Mouse (Mus musculus): ENCODE measurements around the gene Gpatch2l. TPM values are rescaled to one million over a fixed set of nuclear protein-coding genes. Genes with fewer than 3 reads are reported as not detected.

Gene Gpatch2l
- polyA plus RNA-seq, 1 experiment from 2014 or later: 31.1 TPM

DNA sequence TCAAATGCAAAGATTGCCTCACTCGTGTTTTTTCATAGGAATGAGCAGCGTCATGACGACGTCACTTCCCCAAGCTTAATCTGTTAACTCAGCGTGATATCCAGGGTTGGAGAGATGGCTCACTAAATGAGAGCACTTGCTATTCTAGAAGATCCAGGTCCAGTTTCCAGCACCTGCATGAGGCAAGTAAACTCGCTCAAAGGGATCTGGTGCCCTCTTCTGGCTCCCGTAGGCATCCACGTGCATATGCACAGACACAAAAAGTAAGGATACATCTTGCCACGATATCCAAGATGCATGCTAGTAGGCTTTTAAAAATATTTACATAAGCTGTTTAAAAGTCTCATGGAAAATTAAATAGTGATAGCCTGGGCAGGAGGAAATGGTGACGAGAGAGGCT is 55.8 kb downstream of the Gpatch2l start:
- no peaks in the 10 kb centered on the region for H3K27me3 ChIP-seq
- no peak overlapping the region for H3K27ac ChIP-seq (replicated peaks)
- H3K36me3 ChIP-seq: no peaks in the 10 kb centered on the region
- no peak overlapping the region for H3K4me2 ChIP-seq (replicated peaks)
- ATAC-seq (replicated peaks): no peak
- no peak overlapping the region for H3K9ac ChIP-seq (replicated peaks)
- WGBS: 78% methylated on average over 10 of the region's 10 CpGs
- H3K4me3 ChIP-seq: no peak overlapping the region
- no peaks in the 10 kb centered on the region for H3K9me3 ChIP-seq
- H3K4me1 ChIP-seq: no peaks in the 10 kb centered on the region

DNA sequence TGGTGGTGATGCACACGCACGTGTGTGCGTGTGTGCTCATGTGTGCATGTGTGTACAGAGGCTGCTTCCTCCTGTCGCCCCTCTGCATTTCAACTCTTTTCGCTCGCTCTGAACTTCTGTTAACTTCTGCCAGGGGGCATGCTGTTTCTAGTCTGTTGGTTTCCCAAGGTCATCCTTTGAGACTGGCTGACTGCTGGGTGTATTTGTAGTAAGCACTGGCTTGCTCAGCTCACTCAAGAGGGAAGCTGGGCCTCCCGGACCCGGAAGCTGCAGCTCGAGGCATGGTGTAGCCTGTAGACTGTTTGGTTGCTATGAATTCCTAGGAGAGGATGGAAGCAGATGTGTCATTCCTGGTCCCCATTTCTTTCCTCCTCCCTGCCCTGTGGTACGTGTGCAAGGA is 61.3 kb downstream of the Gpatch2l start:
- ATAC-seq (replicated peaks): no peak
- WGBS: 95% methylated on average over 10 of the region's 10 CpGs

DNA sequence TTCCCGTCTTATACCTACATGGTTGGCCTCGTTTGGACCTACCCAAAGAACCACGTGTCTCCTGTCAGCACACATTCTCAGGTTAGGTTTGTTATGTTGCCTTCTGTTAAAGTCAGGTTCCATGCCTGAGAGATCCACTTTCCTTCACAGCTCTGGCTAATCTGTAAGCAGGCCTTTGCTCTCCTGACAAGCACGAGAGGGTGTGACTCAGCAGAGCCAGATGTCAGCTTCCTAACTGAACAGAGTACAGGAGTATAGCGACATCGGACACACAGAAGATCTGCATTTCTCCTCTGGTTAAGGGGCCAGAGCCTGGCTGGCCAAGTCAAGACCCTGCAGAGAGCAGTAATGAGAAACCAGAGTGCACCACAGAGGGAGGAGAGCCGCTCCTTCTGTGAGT is 63.4 kb downstream of the Gpatch2l start:
- no peak overlapping the region for H3K4me3 ChIP-seq
- WGBS: 81% methylated on average over 7 of the region's 7 CpGs
- H3K9me3 ChIP-seq: no peaks in the 10 kb centered on the region
- H3K9ac ChIP-seq (replicated peaks): no peak overlapping the region
- H3K4me2 ChIP-seq (replicated peaks): no peak overlapping the region
- no peak for ATAC-seq (replicated peaks)
- no peak overlapping the region for H3K27ac ChIP-seq (replicated peaks)
- no peaks in the 10 kb centered on the region for H3K4me1 ChIP-seq
- H3K36me3 ChIP-seq: no peaks in the 10 kb centered on the region
- no peaks in the 10 kb centered on the region for H3K27me3 ChIP-seq

More for the DNA sequence above, 61.3 kb downstream of the Gpatch2l start:
- Histone ChIP-seq H3K4me3 (no peak overlapping the region), H3K4me2 (replicated peaks) (no peak overlapping the region), H3K36me3 (no peaks in the 10 kb centered on the region), H3K9ac (replicated peaks) (no peak overlapping the region), H3K9me3 (no peaks in the 10 kb centered on the region), H3K27ac (replicated peaks) (no peak overlapping the region), H3K4me1 (no peaks in the 10 kb centered on the region), H3K27me3 (no peaks in the 10 kb centered on the region)

DNA sequence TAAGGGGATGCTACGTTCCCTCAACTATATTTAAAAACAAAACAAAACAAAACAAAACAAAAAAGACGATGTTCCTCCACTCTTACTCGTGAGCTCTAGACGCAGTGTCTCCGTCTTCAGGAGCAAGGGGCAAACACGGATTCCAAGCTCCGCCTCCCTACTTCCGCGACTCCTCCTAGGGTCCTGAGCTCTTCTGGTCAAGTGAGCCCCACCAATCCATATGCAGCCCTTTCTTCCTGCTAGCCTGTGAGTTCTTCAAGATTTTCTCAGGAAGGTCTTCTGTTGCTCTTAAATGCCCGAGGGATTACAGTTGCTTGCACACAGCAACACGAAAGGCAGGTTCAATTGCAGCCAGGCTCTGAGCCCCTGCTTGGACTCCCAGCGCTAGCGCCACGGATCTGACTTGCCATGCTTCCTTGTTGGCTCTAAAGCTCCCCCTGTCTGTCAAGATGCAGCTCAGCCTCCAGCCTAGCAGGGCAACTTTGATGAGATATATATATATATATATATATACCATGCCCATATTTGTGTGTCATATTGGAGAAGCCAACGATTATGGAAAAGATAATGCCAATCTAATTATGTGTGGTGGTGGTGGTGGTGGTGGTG is 64.1 kb downstream of the Gpatch2l start:
- H3K4me1 ChIP-seq: no peaks in the 10 kb centered on the region
- WGBS: 22% methylated on average over 15 of the region's 15 CpGs
- no peak overlapping the region for H3K4me3 ChIP-seq
- H3K36me3 ChIP-seq: no peaks in the 10 kb centered on the region
- no peaks in the 10 kb centered on the region for H3K9me3 ChIP-seq
- no peak overlapping the region; the same call in 1 of the 2 replicates for H3K4me2 ChIP-seq (replicated peaks)
- H3K27me3 ChIP-seq: no peaks in the 10 kb centered on the region
- H3K9ac ChIP-seq (replicated peaks): no peak overlapping the region
- ATAC-seq (replicated peaks): no peak
- H3K27ac ChIP-seq (replicated peaks): no peak overlapping the region

DNA sequence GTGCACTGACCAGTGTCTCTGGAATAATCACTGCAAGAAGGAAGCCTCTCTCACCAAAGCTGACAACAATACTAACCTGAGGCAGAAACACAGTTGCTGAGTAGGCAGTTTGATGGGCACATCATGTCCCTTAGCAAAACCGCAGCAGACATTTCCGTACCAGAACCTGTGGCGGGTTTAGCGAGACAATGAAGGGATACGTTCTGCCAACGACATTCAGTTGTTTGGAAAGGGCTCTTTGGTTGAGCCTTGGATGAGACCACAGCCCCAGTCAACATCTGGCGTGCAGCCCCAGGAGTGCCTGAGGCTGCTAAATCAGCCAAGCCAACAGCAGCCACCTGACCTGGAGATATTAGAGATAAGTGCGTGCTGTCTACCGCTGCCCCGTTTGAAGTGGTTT is 67.8 kb downstream of the Gpatch2l start:
- no peak overlapping the region for H3K9ac ChIP-seq (replicated peaks)
- H3K4me3 ChIP-seq: no peak overlapping the region
- no peaks in the 10 kb centered on the region for H3K9me3 ChIP-seq
- H3K4me1 ChIP-seq: no peaks in the 10 kb centered on the region
- no peak overlapping the region for H3K4me2 ChIP-seq (replicated peaks)
- no peak for ATAC-seq (replicated peaks)
- H3K36me3 ChIP-seq: no peaks in the 10 kb centered on the region
- 81% methylated on average over 10 of the region's 10 CpGs for WGBS
- H3K27me3 ChIP-seq: no peaks in the 10 kb centered on the region
- H3K27ac ChIP-seq (replicated peaks): no peak overlapping the region

DNA sequence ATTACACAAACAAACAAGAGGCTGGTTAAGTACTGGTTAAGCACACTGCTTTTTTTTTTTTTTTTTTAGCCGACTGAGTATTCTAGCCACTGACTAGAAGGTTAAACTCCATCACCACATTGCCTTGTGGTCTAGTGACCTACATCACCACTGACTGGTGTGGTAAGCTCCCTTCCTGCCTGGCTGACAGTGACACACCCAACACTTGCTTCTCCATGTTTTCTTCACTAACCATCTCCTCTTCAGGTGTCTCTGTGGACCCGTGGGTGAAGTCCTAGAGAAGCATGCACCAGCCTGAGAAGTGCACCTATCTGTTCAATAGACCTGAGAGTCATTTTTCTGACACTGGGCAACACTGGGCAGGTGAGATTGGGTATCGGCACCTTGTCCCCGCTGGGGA is 68.2 kb downstream of the Gpatch2l start:
- Histone ChIP-seq H3K27me3 (no peaks in the 10 kb centered on the region), H3K27ac (replicated peaks) (no peak overlapping the region), H3K36me3 (no peaks in the 10 kb centered on the region), H3K4me2 (replicated peaks) (no peak overlapping the region), H3K4me1 (no peaks in the 10 kb centered on the region), H3K9me3 (no peaks in the 10 kb centered on the region), H3K4me3 (no peak overlapping the region), H3K9ac (replicated peaks) (no peak overlapping the region)
- WGBS: 90% methylated on average over 4 of the region's 4 CpGs
- ATAC-seq (replicated peaks): no peak

DNA sequence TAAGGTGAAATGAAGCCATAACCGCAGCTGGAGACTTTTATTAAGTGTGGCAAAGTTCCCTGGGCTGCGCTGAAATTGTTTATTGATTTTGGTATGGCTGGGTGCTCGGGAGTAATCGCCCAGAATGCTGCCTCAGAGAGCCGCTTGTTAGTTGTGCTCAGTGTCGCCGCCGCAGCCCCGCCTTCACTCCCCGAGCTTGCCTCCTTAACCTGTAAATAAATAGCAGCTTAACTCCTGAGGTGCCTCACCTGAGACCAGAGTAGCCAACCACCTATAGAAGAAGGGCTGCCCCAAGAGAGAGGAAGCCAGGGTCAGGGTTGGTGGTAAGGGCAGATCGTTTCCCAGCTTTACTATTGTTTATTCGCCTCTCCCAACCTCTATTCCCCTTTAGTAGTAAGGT is 79.0 kb downstream of the Gpatch2l start:
- WGBS: 15% methylated on average over 12 of the region's 12 CpGs
- Histone ChIP-seq H3K9ac (replicated peaks) (no peak overlapping the region), H3K9me3 (no peaks in the 10 kb centered on the region), H3K4me1 (no peaks in the 10 kb centered on the region), H3K27me3 (no peaks in the 10 kb centered on the region), H3K36me3 (no peaks in the 10 kb centered on the region), H3K27ac (replicated peaks) (no peak overlapping the region), H3K4me2 (replicated peaks) (no peak overlapping the region), H3K4me3 (no peak overlapping the region)
- no peak for ATAC-seq (replicated peaks)

DNA sequence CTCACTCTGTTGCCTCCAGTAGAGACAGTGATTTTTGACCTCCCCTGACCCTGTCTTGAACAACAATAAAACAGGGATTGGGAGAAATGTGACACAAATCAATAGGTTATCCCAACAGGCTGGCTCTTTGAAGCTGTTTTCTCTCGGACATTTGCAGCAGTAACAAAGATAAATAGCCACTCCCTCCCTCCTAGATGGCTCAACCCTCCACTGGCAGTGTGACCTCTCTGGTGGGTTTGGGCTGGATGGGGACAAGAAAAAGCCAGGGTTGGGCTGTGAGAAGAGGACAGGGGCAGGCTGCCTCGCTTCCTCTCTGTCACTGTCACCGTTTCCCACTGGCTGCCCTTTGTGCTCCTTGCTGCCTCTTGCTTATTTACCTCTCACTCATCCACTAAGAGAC is 82.6 kb downstream of the Gpatch2l start:
- Histone ChIP-seq H3K4me1 (no peaks in the 10 kb centered on the region), H3K27ac (replicated peaks) (no peak overlapping the region), H3K4me3 (no peak overlapping the region), H3K36me3 (no peaks in the 10 kb centered on the region), H3K4me2 (replicated peaks) (no peak overlapping the region), H3K9me3 (no peaks in the 10 kb centered on the region), H3K27me3 (no peaks in the 10 kb centered on the region), H3K9ac (replicated peaks) (no peak overlapping the region)
- no peak for ATAC-seq (replicated peaks)
- WGBS: 52% methylated on average over 3 of the region's 3 CpGs

DNA sequence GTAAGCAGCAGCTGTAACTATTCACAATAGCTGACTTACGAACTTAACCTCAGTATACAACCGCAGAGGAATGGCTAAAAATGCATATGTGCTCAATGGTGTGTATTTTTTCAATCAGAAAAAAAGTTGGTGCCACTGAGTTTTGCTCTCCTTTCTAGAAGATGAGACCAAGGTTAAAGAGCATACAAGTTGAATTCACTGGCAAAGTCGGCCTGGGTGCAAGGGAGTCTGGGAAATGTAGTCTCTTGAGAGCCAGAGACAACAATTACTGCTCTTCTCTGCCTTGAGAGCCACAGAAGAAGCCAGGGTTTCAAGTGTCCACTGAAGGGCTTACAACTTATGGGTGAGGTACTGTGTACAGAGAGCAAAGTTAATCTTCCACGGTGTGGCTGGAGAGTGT is 88.2 kb downstream of the Gpatch2l start:
- 60% methylated on average over 4 of the region's 4 CpGs for whole genome bisulfite sequencing
- no peak overlapping the region for H3K4me2 ChIP-seq (replicated peaks)
- no peak overlapping the region for H3K9ac ChIP-seq (replicated peaks)
- H3K27me3 ChIP-seq: no peaks in the 10 kb centered on the region
- H3K27ac ChIP-seq (replicated peaks): no peak overlapping the region
- no peak overlapping the region for H3K4me3 ChIP-seq
- no peak for ATAC-seq (replicated peaks)
- H3K36me3 ChIP-seq: no peaks in the 10 kb centered on the region
- peaks cover 8% of the 10 kb centered on the region for H3K4me1 ChIP-seq
- H3K9me3 ChIP-seq: no peaks in the 10 kb centered on the region

DNA sequence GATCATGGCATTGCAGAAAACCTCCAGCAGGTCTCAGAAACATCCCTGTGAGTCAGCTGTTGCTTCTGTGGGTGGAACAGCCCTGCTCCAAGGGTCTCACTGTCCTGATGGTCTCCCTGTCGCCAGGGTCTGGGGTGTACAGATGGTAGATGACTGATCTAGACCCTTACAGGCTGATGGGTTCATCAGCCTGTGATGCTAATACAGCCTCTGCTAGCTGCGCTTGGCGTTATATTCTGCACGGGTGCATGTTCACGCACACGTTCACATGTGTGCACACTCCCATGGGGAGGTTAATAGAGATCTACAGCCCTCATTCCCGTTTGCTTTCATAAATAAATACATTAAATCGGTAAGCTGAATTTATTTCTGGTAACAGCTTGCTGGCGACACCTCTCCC is 89.0 kb downstream of the Gpatch2l start:
- 64% methylated on average over 9 of the region's 9 CpGs for WGBS
- Histone ChIP-seq H3K4me3 (no peak overlapping the region), H3K36me3 (no peaks in the 10 kb centered on the region), H3K9me3 (no peaks in the 10 kb centered on the region), H3K27me3 (no peaks in the 10 kb centered on the region), H3K4me2 (replicated peaks) (no peak overlapping the region), H3K27ac (replicated peaks) (no peak overlapping the region), H3K4me1 (peaks cover 8% of the 10 kb centered on the region), H3K9ac (replicated peaks) (no peak overlapping the region)
- 0 out of 2 replicates have a peak, but pooled peaks have one; percentile 38 for ATAC-seq (replicated peaks)

DNA sequence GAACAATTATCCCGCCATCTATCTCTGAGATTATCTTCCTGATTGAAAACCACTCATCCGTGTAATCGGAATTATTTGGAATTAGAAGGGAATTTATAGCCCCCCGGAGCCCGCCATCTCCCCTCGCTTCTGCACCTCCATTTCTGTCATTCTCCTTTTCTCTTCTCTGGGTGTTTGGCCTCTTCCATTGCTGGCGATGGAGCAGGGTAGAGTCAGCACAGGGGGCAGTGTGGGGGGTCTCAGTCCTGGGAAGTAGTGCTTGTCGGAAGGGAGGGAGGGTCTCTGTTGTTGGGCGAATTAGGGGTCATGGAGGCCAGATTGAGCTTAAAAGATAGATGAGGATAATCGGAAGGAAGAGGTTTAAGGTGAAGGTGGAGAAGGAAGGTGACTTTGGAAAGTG is 89.6 kb downstream of the Gpatch2l start:
- no peak overlapping the region for H3K9ac ChIP-seq (replicated peaks)
- no peak overlapping the region for H3K4me2 ChIP-seq (replicated peaks)
- no peaks in the 10 kb centered on the region for H3K9me3 ChIP-seq
- peaks cover 8% of the 10 kb centered on the region for H3K4me1 ChIP-seq
- H3K36me3 ChIP-seq: no peaks in the 10 kb centered on the region
- H3K27ac ChIP-seq (replicated peaks): no peak overlapping the region
- ATAC-seq (replicated peaks): no peak
- H3K4me3 ChIP-seq: no peak overlapping the region
- WGBS: 32% methylated on average over 10 of the region's 10 CpGs
- no peaks in the 10 kb centered on the region for H3K27me3 ChIP-seq

DNA sequence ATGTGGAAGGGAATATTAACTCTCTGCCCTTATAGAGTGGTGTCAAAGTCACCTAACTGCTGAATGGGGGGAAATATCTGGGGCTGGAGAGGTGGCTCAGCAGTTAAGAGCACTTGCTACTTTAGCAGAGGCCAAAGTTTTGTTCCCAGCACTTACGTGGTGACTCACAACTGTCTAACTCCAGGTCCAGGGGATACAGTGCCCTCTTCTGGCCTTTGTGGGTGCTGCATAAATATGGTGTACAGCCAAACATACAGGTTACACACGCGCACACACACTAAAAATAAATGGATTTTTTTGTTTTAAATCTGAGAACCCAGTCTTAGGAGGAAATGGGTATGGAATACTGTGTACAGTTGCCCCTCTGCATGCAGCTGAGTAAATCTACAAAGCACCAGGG is 94.6 kb downstream of the Gpatch2l start:
- H3K4me3 ChIP-seq: no peak overlapping the region
- H3K4me1 ChIP-seq: peaks cover 11% of the 10 kb centered on the region
- 95% methylated on average over 3 of the region's 3 CpGs for WGBS
- no peak overlapping the region for H3K9ac ChIP-seq (replicated peaks)
- H3K27me3 ChIP-seq: no peaks in the 10 kb centered on the region
- no peak for ATAC-seq (replicated peaks)
- no peak overlapping the region for H3K4me2 ChIP-seq (replicated peaks)
- no peaks in the 10 kb centered on the region for H3K36me3 ChIP-seq
- H3K9me3 ChIP-seq: no peaks in the 10 kb centered on the region
- H3K27ac ChIP-seq (replicated peaks): no peak overlapping the region

DNA sequence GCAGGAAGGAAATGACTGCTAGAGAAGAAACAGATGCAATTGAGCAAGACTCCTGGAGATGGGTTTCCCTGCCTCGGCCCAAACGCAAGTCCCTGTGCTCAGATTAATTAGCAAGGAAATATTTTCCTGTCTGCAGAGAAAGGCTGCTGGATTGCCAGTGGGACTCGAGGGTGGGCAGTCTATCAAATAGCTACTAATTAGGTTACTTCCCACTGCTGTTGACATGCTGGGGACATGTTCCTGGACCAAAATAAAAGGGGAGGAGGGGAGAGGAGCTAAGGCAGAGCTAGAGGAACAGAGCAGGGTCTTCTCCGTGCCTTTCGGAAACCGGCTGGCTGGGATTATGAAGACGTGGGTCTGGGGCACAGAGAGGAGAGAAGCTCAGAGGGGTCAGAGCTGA is 95.2 kb downstream of the Gpatch2l start:
- H3K27ac ChIP-seq (replicated peaks): no peak overlapping the region
- peaks cover 10% of the 10 kb centered on the region for H3K4me1 ChIP-seq
- WGBS: 22% methylated on average over 7 of the region's 7 CpGs
- no peak overlapping the region for H3K4me2 ChIP-seq (replicated peaks)
- H3K9me3 ChIP-seq: no peaks in the 10 kb centered on the region
- H3K27me3 ChIP-seq: no peaks in the 10 kb centered on the region
- H3K36me3 ChIP-seq: no peaks in the 10 kb centered on the region
- no peak overlapping the region for H3K9ac ChIP-seq (replicated peaks)
- no peak overlapping the region for H3K4me3 ChIP-seq
- no peak; the same call in 1 of the 2 replicates for ATAC-seq (replicated peaks)
